Mouse (Mus musculus) lung, postnatal 0 days (tissue): ENCODE measurements around the gene Syn3. TPM values are rescaled to one million over a fixed set of nuclear protein-coding genes. Genes with fewer than 3 reads are reported as not detected.

Experiments
- ATAC-seq: fragments of 200-750 bp; cut with Nextera tagmentation; 2 replicates; pipeline ENCODE4 v1.8.0; 2017; ENCODE audit warnings: moderate library complexity
- DNase-seq: peaks from one replicate; pipeline ENCODE4 v3.0.0-alpha.2; 2016; ENCODE audit warnings: low spot score
- H3K27ac ChIP-seq: fragments of 300-500 bp; sonication (generic); 2 replicates; pipeline ENCODE4 v1.5.1; 2014; ENCODE audit warnings: antibody characterized with exemption, mild to moderate bottlenecking, low read length, mixed read lengths
- H3K27me3 ChIP-seq: fragments of 300-500 bp; sonication (generic); replicated peaks from 2 replicates; pipeline ENCODE4 v1.6.1; 2014; ENCODE audit warnings: low read length, mixed read lengths; ENCODE audit not compliant: insufficient read depth
- H3K36me3 ChIP-seq: fragments of 300-500 bp; sonication (generic); 2 replicates; pipeline ENCODE4 v1.6.1; 2014; ENCODE audit warnings: low read length, mixed read lengths; ENCODE audit not compliant: insufficient read depth
- H3K4me1 ChIP-seq: fragments of 300-500 bp; sonication (generic); 2 replicates; pipeline ENCODE4 v1.6.1; 2014; ENCODE audit warnings: antibody characterized with exemption, low read depth, low read length, mixed read lengths; ENCODE audit not compliant: insufficient read depth
- H3K4me2 ChIP-seq: fragments of 300-500 bp; sonication (generic); replicated peaks from 2 replicates; pipeline ENCODE4 v1.6.1; 2014; ENCODE audit warnings: low read depth, mild to moderate bottlenecking, low read length, moderate library complexity, mixed read lengths
- H3K4me3 ChIP-seq: fragments of 300-500 bp; sonication (generic); 2 replicates; pipeline ENCODE4 v1.5.1; 2014; ENCODE audit warnings: low read depth, low read length
- H3K9ac ChIP-seq: fragments of 300-500 bp; sonication (generic); replicated peaks from 2 replicates; pipeline ENCODE4 v1.6.1; 2014; ENCODE audit warnings: low read depth, mild to moderate bottlenecking
- H3K9me3 ChIP-seq: fragments of 300-500 bp; sonication (generic); 2 replicates; pipeline ENCODE4 v1.6.1; 2016; ENCODE audit warnings: low read length, mixed read lengths
- CTCF ChIP-seq: IDR thresholded peaks from 2 replicates; pipeline ENCODE4 v1.5.1; 2016; ENCODE audit warnings: antibody characterized with exemption, mild to moderate bottlenecking
- EP300 ChIP-seq: IDR thresholded peaks from 2 replicates; pipeline ENCODE4 v1.6.1; 2016; ENCODE audit warnings: antibody characterized with exemption, mild to moderate bottlenecking, control low read depth
- WGBS: fragments of 180-500 bp; shearing (Covaris S2); extraction: QIAGEN DNeasy Blood & Tissue Kit; methylation state at CpG from one replicate; pipeline ENCODE4 v1.1.7; 2014; 5-methylcytosine and 5-hydroxymethylcytosine counted together
- polyA plus RNA-seq: library from polyadenylated mRNA; unstranded; fragments of >200 nt; fragmentation: Nextera tagmentation; extraction: Ambion mirVana; gene quantifications from 2 replicates; pipeline ENCODE4 v1.2.1, GENCODE M21; 2015

Syn3 gene
- polyA plus RNA-seq, 1 experiment from 2014 or later = 0.72 TPM

- no peaks in the 10 kb centered on the region for H3K4me1 ChIP-seq
- TF ChIP-seq EP300 (no peak), CTCF (no peak)
- DNase-seq (no peak), ATAC-seq (no peak)
- H3K4me2 ChIP-seq = no peak overlapping the region
- no peaks in the 10 kb centered on the region for H3K36me3 ChIP-seq
- WGBS = 62% methylated on average over 4 of the region's 4 CpGs
- H3K27ac ChIP-seq = no peak overlapping the region
- H3K9ac ChIP-seq = no peak overlapping the region
- H3K4me3 ChIP-seq = no peak overlapping the region
- no peaks in the 10 kb centered on the region for H3K9me3 ChIP-seq
- H3K27me3 ChIP-seq = no peaks in the 10 kb centered on the region
These were observed 310.1 kb downstream of the Syn3 start for GRCm38 (mm10) chr10:86188614-86189013.

GRCm38 (mm10) chr10:86187881-86188280 lies 310.8 kb downstream of the Syn3 start:
- Histone ChIP-seq H3K36me3 (no peaks in the 10 kb centered on the region), H3K9me3 (no peaks in the 10 kb centered on the region), H3K27ac (no peak overlapping the region), H3K4me3 (no peak overlapping the region), H3K27me3 (no peaks in the 10 kb centered on the region), H3K9ac (no peak overlapping the region), H3K4me2 (no peak overlapping the region), H3K4me1 (no peaks in the 10 kb centered on the region)
- TF ChIP-seq EP300 (no peak), CTCF (no peak)
- 82% methylated on average over 5 of the region's 5 CpGs for WGBS
- no peak for DNase-seq
- ATAC-seq = no peak

- Histone ChIP-seq H3K27me3 (no peaks in the 10 kb centered on the region), H3K9ac (no peak overlapping the region), H3K4me2 (no peak overlapping the region), H3K27ac (no peak overlapping the region), H3K4me1 (no peaks in the 10 kb centered on the region), H3K9me3 (no peaks in the 10 kb centered on the region), H3K4me3 (no peak overlapping the region), H3K36me3 (no peaks in the 10 kb centered on the region)
- TF ChIP-seq CTCF (no peak), EP300 (no peak)
- ATAC-seq = no peak
- 57% methylated on average over 8 of the region's 8 CpGs for WGBS
- no peak for DNase-seq
These were observed 315.4 kb downstream of the Syn3 start for GRCm38 (mm10) chr10:86183148-86183885.

DNA sequence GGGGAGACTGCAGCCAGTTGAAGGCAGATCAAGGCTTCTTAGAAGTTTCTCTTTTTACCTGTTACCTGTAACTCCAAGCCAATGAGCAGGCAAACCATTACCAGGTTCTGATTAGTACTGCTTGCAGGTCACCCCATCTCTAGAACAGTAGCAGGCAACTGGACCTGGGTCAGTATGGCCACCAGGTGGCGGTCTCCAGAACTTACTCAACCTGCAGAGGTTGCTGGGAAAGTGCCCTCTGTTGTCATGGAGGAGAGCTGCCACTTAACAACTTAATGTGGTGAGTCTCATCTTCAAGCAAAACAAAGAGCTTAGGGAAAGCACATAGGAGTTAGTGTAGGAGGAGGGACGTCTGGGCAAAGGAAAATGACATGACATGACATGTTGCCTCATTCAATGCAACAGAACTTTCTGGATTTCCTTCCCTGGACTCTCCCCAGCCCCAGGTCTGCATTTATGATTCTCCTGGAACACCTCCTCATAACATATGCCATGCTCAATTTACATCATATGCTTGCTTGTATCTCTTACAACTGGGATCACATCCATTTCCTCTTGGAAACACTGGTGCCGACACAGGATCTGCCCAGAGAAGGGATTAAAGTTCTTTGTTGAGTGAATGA lies 316.4 kb downstream of the Syn3 start:
- no peaks in the 10 kb centered on the region for H3K9me3 ChIP-seq
- H3K36me3 ChIP-seq = no peaks in the 10 kb centered on the region
- H3K4me1 ChIP-seq = no peaks in the 10 kb centered on the region
- TF ChIP-seq EP300 (0 out of 2 replicates have a peak, but pooled peaks have one; percentile 30), CTCF (peak; percentile 91)
- H3K27me3 ChIP-seq = no peaks in the 10 kb centered on the region
- H3K27ac ChIP-seq = no peak overlapping the region
- H3K4me3 ChIP-seq = no peak overlapping the region
- DNase-seq = peak; percentile 78
- 38% methylated on average over 3 of the region's 3 CpGs for WGBS
- no peak overlapping the region for H3K9ac ChIP-seq
- ATAC-seq = peak; percentile 69
- H3K4me2 ChIP-seq = no peak overlapping the region

- Histone ChIP-seq H3K4me3 (no peak overlapping the region), H3K4me2 (no peak overlapping the region), H3K27ac (no peak overlapping the region), H3K9me3 (no peaks in the 10 kb centered on the region), H3K9ac (no peak overlapping the region), H3K27me3 (no peaks in the 10 kb centered on the region), H3K4me1 (no peaks in the 10 kb centered on the region), H3K36me3 (no peaks in the 10 kb centered on the region)
- 93% methylated on average over 2 of the region's 2 CpGs for WGBS
- TF ChIP-seq EP300 (no peak), CTCF (no peak)
- DNase-seq (no peak), ATAC-seq (no peak)
These were observed 322.3 kb downstream of the Syn3 start for GRCm38 (mm10) chr10:86176411-86176810.

DNA sequence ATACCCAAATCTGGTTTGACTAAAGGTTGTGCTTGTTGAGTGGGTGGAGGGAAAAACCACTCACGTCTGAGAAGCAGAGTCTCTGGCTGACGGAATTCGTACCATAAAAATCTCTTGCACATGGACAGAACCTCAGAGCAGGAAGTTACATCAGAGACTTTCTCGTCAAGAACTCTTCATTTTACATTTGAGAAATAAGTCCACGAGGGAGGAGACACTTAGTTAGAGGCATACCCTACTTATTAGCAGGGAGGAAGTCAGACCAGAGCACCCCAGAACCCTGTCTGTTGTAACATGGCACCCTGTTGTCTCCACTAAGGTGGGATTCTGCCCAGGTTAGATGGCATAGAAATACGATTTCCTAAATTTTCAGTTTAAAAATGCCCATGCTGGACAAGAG lies 324.7 kb downstream of the Syn3 start:
- TF ChIP-seq EP300 = no peak
- no peak for TF ChIP-seq CTCF
- no peak for ATAC-seq
- Histone ChIP-seq H3K27ac (no peak overlapping the region), H3K36me3 (no peaks in the 10 kb centered on the region), H3K4me3 (no peak overlapping the region), H3K4me1 (no peaks in the 10 kb centered on the region), H3K27me3 (no peaks in the 10 kb centered on the region), H3K4me2 (no peak overlapping the region), H3K9ac (no peak overlapping the region), H3K9me3 (no peaks in the 10 kb centered on the region)
- WGBS = 55% methylated on average over 6 of the region's 6 CpGs
- peak; percentile 41 for DNase-seq
